Mouse (Mus musculus): ENCODE measurements at regions not wholly inside any gene's neighbourhood (a gene's known extent, or its start where the extent isn't known, plus 50 kb on each side); places are given as distances from the start of the nearest gene placed in this dataset.

DNA sequence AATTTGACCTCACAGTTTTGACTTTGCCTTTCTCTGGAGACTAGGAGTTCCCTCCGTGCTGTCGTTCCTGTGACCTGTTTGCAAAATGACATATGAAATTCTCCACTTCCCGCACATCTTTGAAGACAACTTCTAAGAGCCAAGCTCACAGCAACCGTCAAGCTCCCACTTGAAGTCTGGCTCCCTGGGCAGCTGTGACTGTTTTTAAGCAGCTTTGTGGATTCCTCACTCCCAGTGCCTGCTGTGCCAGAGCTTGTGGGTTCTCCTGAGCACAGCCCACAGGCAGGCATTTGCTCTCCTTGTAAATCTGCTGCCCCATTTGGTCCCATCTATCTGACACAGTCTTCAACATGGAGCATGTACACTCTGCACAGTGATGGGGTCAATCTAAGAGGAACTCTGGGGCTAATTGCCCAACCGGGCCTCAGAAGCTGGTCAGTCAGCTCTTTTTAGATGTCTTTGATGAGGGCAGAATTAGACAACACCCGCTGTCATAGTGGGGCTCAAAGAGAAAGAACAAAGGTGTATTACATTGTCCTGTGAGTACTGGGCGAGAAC lies 63.7 kb upstream of the Mylip start:
- Histone ChIP-seq H3K9me3 (ENCODE audit: control insufficient read depth, low read length) (no peaks in the 10 kb centered on the region), H3K4me2 (replicated peaks) (no peak overlapping the region), H3K4me1 (replicated peaks; ENCODE audit: control insufficient read depth, insufficient read depth, low read length) (no peaks in the 10 kb centered on the region), H3K27me3 (ENCODE audit: control insufficient read depth, insufficient read depth, low read length) (no peaks in the 10 kb centered on the region), H3K27ac (no peak overlapping the region), H3K4me3 (replicated peaks; ENCODE audit: low read length) (no peak overlapping the region), H3K9ac (no peak overlapping the region), H3K36me3 (replicated peaks; ENCODE audit: control insufficient read depth, insufficient read depth) (no peaks in the 10 kb centered on the region)
- ATAC-seq (ENCODE audit: low FRiP score): no peak
- DNase-seq (ENCODE audit: low spot score): no peak
- WGBS: 73% methylated on average over 7 of the region's 7 CpGs

- 94% methylated on average over 6 of the region's 6 CpGs for WGBS
- Histone ChIP-seq H3K4me3 (replicated peaks; ENCODE audit: low read length) (no peak overlapping the region), H3K27me3 (ENCODE audit: control insufficient read depth, insufficient read depth, low read length) (no peaks in the 10 kb centered on the region), H3K4me1 (replicated peaks; ENCODE audit: control insufficient read depth, insufficient read depth, low read length) (no peaks in the 10 kb centered on the region), H3K4me2 (replicated peaks) (no peak overlapping the region), H3K9me3 (ENCODE audit: control insufficient read depth, low read length) (no peaks in the 10 kb centered on the region), H3K27ac (no peak overlapping the region), H3K9ac (no peak overlapping the region), H3K36me3 (replicated peaks; ENCODE audit: control insufficient read depth, insufficient read depth) (no peaks in the 10 kb centered on the region)
- DNase-seq (ENCODE audit: low spot score) (no peak), ATAC-seq (ENCODE audit: low FRiP score) (no peak)
Measured at GRCm38 (mm10) chr13:45326751-45327150, 62.8 kb upstream of the Mylip start.

DNA sequence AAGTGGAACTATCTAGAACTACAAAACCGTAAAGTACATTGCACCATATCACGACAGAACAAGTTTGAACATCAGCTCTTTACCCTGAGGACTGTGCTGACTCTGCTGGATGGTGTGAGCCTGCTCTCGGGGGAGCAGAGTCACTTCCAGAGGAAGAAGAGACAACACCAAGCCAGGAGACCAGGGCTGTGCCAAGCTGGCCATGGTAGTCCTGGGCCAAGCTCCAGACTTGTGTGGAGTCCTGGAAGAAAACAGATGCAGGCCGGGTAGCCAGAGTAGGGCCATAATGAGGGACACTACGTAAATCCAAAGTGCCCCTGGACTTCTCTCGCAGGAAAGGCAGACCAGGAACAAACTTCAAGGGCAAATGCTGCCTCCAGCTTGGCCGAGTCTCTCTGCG lies 59.0 kb upstream of the Mylip start:
- no peak overlapping the region for H3K4me3 ChIP-seq (replicated peaks; ENCODE audit: low read length)
- H3K9me3 ChIP-seq (ENCODE audit: control insufficient read depth, low read length): no peaks in the 10 kb centered on the region
- ATAC-seq (ENCODE audit: low FRiP score): no peak
- no peak overlapping the region for H3K27ac ChIP-seq
- H3K9ac ChIP-seq: no peak overlapping the region
- DNase-seq (ENCODE audit: low spot score): no peak
- H3K4me1 ChIP-seq (replicated peaks; ENCODE audit: control insufficient read depth, insufficient read depth, low read length): no peaks in the 10 kb centered on the region
- H3K36me3 ChIP-seq (replicated peaks; ENCODE audit: control insufficient read depth, insufficient read depth): no peaks in the 10 kb centered on the region
- H3K27me3 ChIP-seq (ENCODE audit: control insufficient read depth, insufficient read depth, low read length): no peaks in the 10 kb centered on the region
- WGBS: 84% methylated on average over 8 of the region's 8 CpGs
- H3K4me2 ChIP-seq (replicated peaks): no peak overlapping the region

DNA sequence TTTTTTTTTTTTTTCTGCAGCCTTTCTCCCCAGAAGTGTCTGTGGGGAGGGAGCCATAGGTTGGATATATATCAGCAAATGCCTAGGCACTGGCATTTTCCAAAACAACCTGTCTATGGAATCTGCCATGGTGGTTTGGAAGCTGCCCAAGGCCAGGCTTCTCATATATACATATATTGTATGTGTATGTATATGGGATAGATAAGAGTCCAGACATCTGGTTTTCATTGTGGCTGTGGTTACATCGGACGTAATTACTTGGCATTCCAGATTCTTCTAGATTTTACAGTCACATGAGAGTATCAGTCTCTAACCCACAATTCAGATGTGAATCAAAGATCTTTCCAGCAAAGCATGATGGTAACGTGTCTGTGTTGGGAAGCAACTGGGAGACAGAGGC lies 57.5 kb upstream of the Mylip start:
- ATAC-seq (ENCODE audit: low FRiP score) (no peak), DNase-seq (ENCODE audit: low spot score) (no peak)
- no peaks in the 10 kb centered on the region for H3K9me3 ChIP-seq (ENCODE audit: control insufficient read depth, low read length)
- H3K4me3 ChIP-seq (replicated peaks; ENCODE audit: low read length): no peak overlapping the region
- no peak overlapping the region for H3K27ac ChIP-seq
- H3K4me1 ChIP-seq (replicated peaks; ENCODE audit: control insufficient read depth, insufficient read depth, low read length): no peaks in the 10 kb centered on the region
- H3K4me2 ChIP-seq (replicated peaks): no peak overlapping the region
- H3K36me3 ChIP-seq (replicated peaks; ENCODE audit: control insufficient read depth, insufficient read depth): no peaks in the 10 kb centered on the region
- H3K27me3 ChIP-seq (ENCODE audit: control insufficient read depth, insufficient read depth, low read length): no peaks in the 10 kb centered on the region
- WGBS: 87% methylated on average over 3 of the region's 3 CpGs
- no peak overlapping the region for H3K9ac ChIP-seq

GRCm38 (mm10) chr13:45333634-45334033 lies 55.9 kb upstream of the Mylip start:
- H3K9ac ChIP-seq: no peak overlapping the region
- no peaks in the 10 kb centered on the region for H3K9me3 ChIP-seq (ENCODE audit: control insufficient read depth, low read length)
- no peak for DNase-seq (ENCODE audit: low spot score)
- no peaks in the 10 kb centered on the region for H3K36me3 ChIP-seq (replicated peaks; ENCODE audit: control insufficient read depth, insufficient read depth)
- 78% methylated on average over 5 of the region's 5 CpGs for WGBS
- no peak for ATAC-seq (ENCODE audit: low FRiP score)
- H3K4me2 ChIP-seq (replicated peaks): no peak overlapping the region
- no peak overlapping the region for H3K27ac ChIP-seq
- H3K27me3 ChIP-seq (ENCODE audit: control insufficient read depth, insufficient read depth, low read length): no peaks in the 10 kb centered on the region
- H3K4me3 ChIP-seq (replicated peaks; ENCODE audit: low read length): no peak overlapping the region
- no peaks in the 10 kb centered on the region for H3K4me1 ChIP-seq (replicated peaks; ENCODE audit: control insufficient read depth, insufficient read depth, low read length)
